In the genomic region with DNA sequence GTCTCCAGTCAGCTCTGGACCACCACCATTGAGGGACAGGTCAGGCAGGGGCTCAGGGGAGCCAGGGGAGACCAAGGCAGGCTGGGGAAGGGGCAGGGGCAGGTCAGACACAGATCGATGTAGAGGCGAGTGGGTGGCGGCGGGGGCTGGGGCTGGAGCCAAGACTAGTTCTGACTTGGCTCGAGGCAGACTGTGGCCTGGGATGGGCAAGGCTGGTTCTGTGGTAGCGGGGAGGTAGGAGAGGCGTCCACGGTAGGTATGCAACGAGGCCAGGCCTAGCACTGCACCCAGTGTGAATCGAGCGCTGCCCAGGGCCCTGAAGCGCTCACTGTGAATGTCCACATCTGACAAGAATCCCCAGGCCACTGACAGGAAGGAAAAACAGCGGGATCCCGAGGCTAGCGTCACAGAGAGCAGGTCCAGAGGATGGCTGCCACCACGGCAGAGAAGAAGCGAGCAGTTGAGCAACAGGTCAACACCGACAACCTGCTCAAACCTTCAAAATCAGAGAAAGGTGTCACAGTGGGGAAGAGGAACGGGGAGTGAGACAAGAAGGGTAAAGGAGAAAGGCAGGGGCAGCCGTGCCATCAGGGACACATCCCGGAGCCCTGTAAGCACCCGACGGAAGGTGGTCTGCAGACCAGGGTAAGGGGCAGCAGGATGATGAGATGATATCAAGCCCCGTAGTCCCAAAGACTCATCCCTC, we compare ENCODE assay signal across 14 mouse cellular contexts. TPM values are rescaled to one million over a fixed set of nuclear protein-coding genes. Genes with fewer than 3 reads are reported as not detected.
DNase-seq lines count a peak whose midpoint lies in the region; TF ChIP-seq lines count a peak whose summit lies in the region.
"Had no signal": no experiment of that assay in that cellular context is flagged by ENCODE, and none has a peak within 500 bp of the region (broad histone marks: within the 10 kb centered on the region; RNA-seq: fewer than 3 reads in every experiment).

No protein-coding gene starts in this region.

- peak; percentile 26; the same call in 1 of the 2 replicates for TF ChIP-seq POLR2A in cortical plate, adult 2 months (IDR thresholded peaks at IDR 0.05; ENCODE audit: extremely low read depth, insufficient read depth, low read length)

- H3K9me3 ChIP-seq in E14TG2a.4 (ENCODE audit: low read length): no peaks in the 10 kb centered on the region
- H3K9me3 ChIP-seq: neural tube, embryonic 13.5 days had no signal

- H3K27me3 ChIP-seq in E14TG2a.4 (ENCODE audit: insufficient read depth, low read length): no peaks in the 10 kb centered on the region
- H3K27me3 ChIP-seq: neural tube, embryonic 13.5 days had no signal

- H3K4me1 ChIP-seq in E14TG2a.4 (replicated peaks; ENCODE audit: low read depth, low read length): peaks cover 89% of the 10 kb centered on the region
- peaks cover 16% of the 10 kb centered on the region for H3K4me1 ChIP-seq in cortical plate, adult 2 months (ENCODE audit: control insufficient read depth, insufficient read depth, low read length)

- TF ChIP-seq CTCF in gastrocnemius, adult 2 months (IDR thresholded peaks at IDR 0.05): no peak
- no peak for TF ChIP-seq CTCF in E14TG2a.4 (conservative IDR thresholded peaks at IDR 0.05; ENCODE audit: low read length)
- no peak for TF ChIP-seq CTCF in cortical plate, adult 2 months (IDR thresholded peaks at IDR 0.05; ENCODE audit: extremely low read depth, insufficient read depth, low read length)

- peak overlapping the region; percentile 93; the same call in 1 of the 2 replicates for H3K27ac ChIP-seq in gastrocnemius, adult 2 months
- no peak overlapping the region for H3K27ac ChIP-seq in cortical plate, adult 2 months (ENCODE audit: insufficient read depth, low read length)
- H3K27ac ChIP-seq: hindbrain, embryonic 14.5 days; liver, embryonic 14.5 days; neural tube, embryonic 13.5 days had no signal

- no peak overlapping the region for H3K4me3 ChIP-seq in gastrocnemius, adult 2 months
- peak overlapping the region; percentile 49 for H3K4me3 ChIP-seq in E14TG2a.4 (replicated peaks; ENCODE audit: low read length)
- H3K4me3 ChIP-seq in cortical plate, adult 2 months (ENCODE audit: insufficient read depth, low read length): no peak overlapping the region
- H3K4me3 ChIP-seq: neural tube, embryonic 13.5 days had no signal

- peaks cover 67% of the 10 kb centered on the region for H3K36me3 ChIP-seq in E14TG2a.4 (ENCODE audit: insufficient read depth, low read length)

- intact Hi-C loops in gastrocnemius, adult 2 months (cut with DNase I): loop anchor here (10.0 kb wide), 2 partner anchors 1157 to 1337 kb away; partner anchors contain the start of gene Nr1h2

- peak; percentile 54 for DNase-seq in gastrocnemius, adult 2 months
- no peak for DNase-seq in gastrocnemius, adult 8-10 months (ENCODE audit: low spot score in 2 of 2)
- DNase-seq in kidney, adult 9 months: peak; percentile 66
- no peak for DNase-seq in kidney, postnatal 4 days
- no peak for DNase-seq in right cerebral cortex, postnatal 25 days
- DNase-seq in thymus, postnatal 0 days (ENCODE audit: low spot score): no peak
- DNase-seq: midbrain, embryonic 14.5 days; retina, postnatal 1 day; thymus, postnatal 25 days had no signal

RNA-seq across cellular contexts. Expression of gene Rpl18, which starts 3.8 kb away (rescaled TPM):
- total RNA-seq in gastrocnemius, adult 2 months (2021): 100 to 1,000 TPM; 451 to 508 TPM
- 100 to 1,000 TPM; 479 to 609 (median 594) TPM for total RNA-seq in gastrocnemius, adult 8-10 months (2022)
- 255 and 261 TPM in 2 replicates for polyA plus RNA-seq in cortical plate, adult 2 months (2012; rRNA removed)
- 1,315 and 1,426 TPM in 2 replicates for polyA plus RNA-seq in thymus, postnatal 0 days (2015; fragmentation: Nextera tagmentation; extraction: Ambion mirVana)

RNA-seq across cellular contexts. Expression of gene Sphk2, which starts 6.3 kb away (rescaled TPM):
- 10 to 100 TPM; 14.4 to 15.8 TPM for total RNA-seq in gastrocnemius, adult 2 months (2021)
- total RNA-seq in gastrocnemius, adult 8-10 months (2022): 10 to 100 TPM; 10.6 to 15.0 (median 13.0) TPM
- polyA plus RNA-seq in cortical plate, adult 2 months (2012; rRNA removed): 22.5 and 23.5 TPM in 2 replicates
- 19.8 and 21.8 TPM in 2 replicates for polyA plus RNA-seq in thymus, postnatal 0 days (2015; fragmentation: Nextera tagmentation; extraction: Ambion mirVana)

RNA-seq across cellular contexts. Expression of gene Dbp, which starts 6.6 kb away (rescaled TPM):
- 100 to 1,000 TPM in 1 of 2 experiments, 1 to 10 TPM in 1; 8.8 to 105 TPM for total RNA-seq in gastrocnemius, adult 2 months (2021)
- 100 to 1,000 TPM in 3 of 4 experiments, 10 to 100 TPM in 1; 69.5 to 173 (median 143) TPM for total RNA-seq in gastrocnemius, adult 8-10 months (2022)
- 251 and 257 TPM in 2 replicates for polyA plus RNA-seq in cortical plate, adult 2 months (2012; rRNA removed)
- 10.6 and 13.4 TPM in 2 replicates for polyA plus RNA-seq in thymus, postnatal 0 days (2015; fragmentation: Nextera tagmentation; extraction: Ambion mirVana)

RNA-seq across cellular contexts. Expression of gene Fam83e, which starts 9.5 kb away (rescaled TPM):
- under 1 TPM; 0.08 to 0.31 TPM for total RNA-seq in gastrocnemius, adult 2 months (2021)
- under 1 TPM in 2 of 4 experiments, not detected in 2; 0.10 to 0.38 TPM for total RNA-seq in gastrocnemius, adult 8-10 months (2022)
- polyA plus RNA-seq in cortical plate, adult 2 months (2012; rRNA removed): 0.19 and 0.21 TPM in 2 replicates
- 0.50 and 0.66 TPM in 2 replicates for polyA plus RNA-seq in thymus, postnatal 0 days (2015; fragmentation: Nextera tagmentation; extraction: Ambion mirVana)

RNA-seq across cellular contexts. Expression of gene Car11, which starts 11.8 kb away (rescaled TPM):
- total RNA-seq in gastrocnemius, adult 2 months (2021): 10 to 100 TPM in 1 of 2 experiments, 1 to 10 TPM in 1; 7.7 to 16.4 TPM
- total RNA-seq in gastrocnemius, adult 8-10 months (2022): 10 to 100 TPM; 14.3 to 18.2 (median 16.1) TPM
- polyA plus RNA-seq in cortical plate, adult 2 months (2012; rRNA removed): 351 and 377 TPM in 2 replicates
- 0.35 and 0.36 TPM in 2 replicates for polyA plus RNA-seq in thymus, postnatal 0 days (2015; fragmentation: Nextera tagmentation; extraction: Ambion mirVana)

Comparison
In these comparisons a context has a peak if more than half of its experiments do, and no peak if none do; other contexts are left out.
1. DNase-seq: peak in gastrocnemius, adult 2 months (single experiment) and kidney, adult 9 months (single experiment); none in gastrocnemius, adult 8-10 months (0 of 2), kidney, postnatal 4 days (0 of 2), right cerebral cortex, postnatal 25 days (single experiment) and thymus, postnatal 0 days (single experiment).